Mouse (Mus musculus): Measurements from ENCODE around the gene Matn1. TPM values are rescaled to one million over a fixed set of nuclear protein-coding genes. Genes with fewer than 3 reads are reported as not detected.
A peak's percentile ranks its signal among the peaks of the same experiment; 100 is the strongest.

The Matn1 gene
- polyA plus RNA-seq, 1 experiment from 2014 or later = not detected

DNA sequence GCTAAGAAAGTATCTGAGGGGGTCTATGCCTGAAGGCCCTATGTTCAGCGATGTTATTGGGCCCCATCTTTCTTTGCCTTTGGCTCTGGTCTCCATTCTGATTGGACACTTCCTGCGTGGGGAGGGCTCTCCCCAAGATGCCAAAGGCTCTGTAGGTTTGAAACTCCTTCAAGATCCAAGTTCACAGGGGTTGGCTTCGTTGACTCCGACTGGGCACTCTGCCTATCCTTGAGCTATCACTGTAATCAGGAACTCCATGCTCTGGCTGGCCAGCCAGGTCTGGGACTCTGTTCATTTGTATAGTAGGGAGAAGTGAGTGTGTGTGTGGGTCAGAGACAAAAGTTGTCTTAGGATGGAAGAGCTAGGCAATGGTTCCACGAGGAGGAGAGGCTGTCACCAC, 14.6 kb downstream of the Matn1 start:
- WGBS = 76% methylated on average over 5 of the region's 5 CpGs
- no peaks in the 10 kb centered on the region for H3K9me3 ChIP-seq (ENCODE audit: control insufficient read depth, low read length)
- ATAC-seq (ENCODE audit: low FRiP score) = no peak

GRCm38 (mm10) chr4:130959678-130960077, 15.5 kb downstream of the Matn1 start:
- Histone ChIP-seq H3K4me1 (ENCODE audit: control insufficient read depth, insufficient read depth, low read length) (no peaks in the 10 kb centered on the region), H3K36me3 (ENCODE audit: control insufficient read depth, insufficient read depth, low read length) (no peaks in the 10 kb centered on the region), H3K9me3 (ENCODE audit: control insufficient read depth, low read length) (no peaks in the 10 kb centered on the region), H3K27ac (ENCODE audit: low read depth, low read length) (no peak overlapping the region), H3K4me2 (no peak overlapping the region), H3K4me3 (ENCODE audit: low read depth, low read length) (no peak overlapping the region), H3K27me3 (ENCODE audit: control insufficient read depth, insufficient read depth, low read length) (no peaks in the 10 kb centered on the region), H3K9ac (ENCODE audit: low read length) (no peak overlapping the region)
- 61% methylated on average over 6 of the region's 6 CpGs for WGBS
- DNase-seq (ENCODE audit: low spot score, missing footprints) (no peak), ATAC-seq (ENCODE audit: low FRiP score) (no peak)

More for the DNA sequence above, 14.6 kb downstream of the Matn1 start:
- Histone ChIP-seq H3K27me3 (ENCODE audit: control insufficient read depth, insufficient read depth, low read length) (no peaks in the 10 kb centered on the region), H3K4me3 (ENCODE audit: low read depth, low read length) (no peak overlapping the region), H3K4me2 (no peak overlapping the region), H3K4me1 (ENCODE audit: control insufficient read depth, insufficient read depth, low read length) (no peaks in the 10 kb centered on the region), H3K9ac (ENCODE audit: low read length) (no peak overlapping the region), H3K27ac (ENCODE audit: low read depth, low read length) (no peak overlapping the region), H3K36me3 (ENCODE audit: control insufficient read depth, insufficient read depth, low read length) (no peaks in the 10 kb centered on the region)
- DNase-seq (ENCODE audit: low spot score, missing footprints) = no peak

GRCm38 (mm10) chr4:130960118-130960734, 16.0 kb downstream of the Matn1 start:
- Histone ChIP-seq H3K36me3 (ENCODE audit: control insufficient read depth, insufficient read depth, low read length) (no peaks in the 10 kb centered on the region), H3K9me3 (ENCODE audit: control insufficient read depth, low read length) (no peaks in the 10 kb centered on the region), H3K9ac (ENCODE audit: low read length) (no peak overlapping the region), H3K4me1 (ENCODE audit: control insufficient read depth, insufficient read depth, low read length) (no peaks in the 10 kb centered on the region), H3K27me3 (ENCODE audit: control insufficient read depth, insufficient read depth, low read length) (no peaks in the 10 kb centered on the region), H3K4me2 (no peak overlapping the region), H3K4me3 (ENCODE audit: low read depth, low read length) (no peak overlapping the region), H3K27ac (ENCODE audit: low read depth, low read length) (no peak overlapping the region)
- 29% methylated on average over 9 of the region's 9 CpGs for WGBS
- peak; percentile 100 for DNase-seq (ENCODE audit: low spot score, missing footprints)
- ATAC-seq (ENCODE audit: low FRiP score) = peak; percentile 65

DNA sequence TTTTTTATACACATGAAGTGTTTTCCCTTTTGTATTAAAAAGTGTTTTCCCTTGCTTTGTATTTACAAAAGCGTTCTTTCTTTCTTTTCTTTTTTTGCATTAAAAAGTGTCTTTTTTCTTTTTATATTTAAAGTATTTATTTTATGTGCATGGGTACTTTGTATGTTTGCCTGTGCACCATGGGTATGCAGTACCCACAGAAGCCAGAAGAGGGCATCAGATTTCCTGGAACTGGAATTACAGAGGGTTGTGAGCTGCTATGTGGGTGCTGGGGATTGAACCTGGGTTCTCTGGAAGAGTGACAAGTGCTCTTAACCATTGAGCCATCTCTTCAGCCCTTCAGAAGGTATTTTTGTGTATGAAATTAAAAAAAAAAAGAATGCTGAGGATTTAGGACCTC, 27.1 kb downstream of the Matn1 start:
- H3K27ac ChIP-seq (ENCODE audit: low read depth, low read length) = no peak overlapping the region
- DNase-seq (ENCODE audit: low spot score, missing footprints) (no peak), ATAC-seq (ENCODE audit: low FRiP score) (no peak)
- H3K9me3 ChIP-seq (ENCODE audit: control insufficient read depth, low read length) = no peaks in the 10 kb centered on the region; the same call in 1 of the 2 replicates
- H3K36me3 ChIP-seq (ENCODE audit: control insufficient read depth, insufficient read depth, low read length) = no peaks in the 10 kb centered on the region
- no peaks in the 10 kb centered on the region; the same call in 1 of the 2 replicates for H3K4me1 ChIP-seq (ENCODE audit: control insufficient read depth, insufficient read depth, low read length)
- H3K9ac ChIP-seq (ENCODE audit: low read length) = no peak overlapping the region
- no peak overlapping the region for H3K4me3 ChIP-seq (ENCODE audit: low read depth, low read length)
- 98% methylated on average over 1 of the region's 1 CpGs for WGBS
- no peak overlapping the region for H3K4me2 ChIP-seq
- H3K27me3 ChIP-seq (ENCODE audit: control insufficient read depth, insufficient read depth, low read length) = no peaks in the 10 kb centered on the region

GRCm38 (mm10) chr4:130972421-130972829, 28.2 kb downstream of the Matn1 start:
- H3K9me3 ChIP-seq (ENCODE audit: control insufficient read depth, low read length) = no peaks in the 10 kb centered on the region; the same call in 1 of the 2 replicates
- H3K36me3 ChIP-seq (ENCODE audit: control insufficient read depth, insufficient read depth, low read length) = no peaks in the 10 kb centered on the region
- H3K4me3 ChIP-seq (ENCODE audit: low read depth, low read length) = no peak overlapping the region
- H3K4me2 ChIP-seq = no peak overlapping the region
- H3K4me1 ChIP-seq (ENCODE audit: control insufficient read depth, insufficient read depth, low read length) = no peaks in the 10 kb centered on the region; the same call in 1 of the 2 replicates
- ATAC-seq (ENCODE audit: low FRiP score) (no peak), DNase-seq (ENCODE audit: low spot score, missing footprints) (no peak)
- WGBS = 90% methylated on average over 5 of the region's 5 CpGs
- no peaks in the 10 kb centered on the region for H3K27me3 ChIP-seq (ENCODE audit: control insufficient read depth, insufficient read depth, low read length)
- H3K9ac ChIP-seq (ENCODE audit: low read length) = no peak overlapping the region
- H3K27ac ChIP-seq (ENCODE audit: low read depth, low read length) = no peak overlapping the region

GRCm38 (mm10) chr4:130973332-130974263, 29.4 kb downstream of the Matn1 start:
- Histone ChIP-seq H3K4me2 (no peak overlapping the region), H3K9me3 (ENCODE audit: control insufficient read depth, low read length) (no peaks in the 10 kb centered on the region; the same call in 1 of the 2 replicates), H3K9ac (ENCODE audit: low read length) (no peak overlapping the region), H3K36me3 (ENCODE audit: control insufficient read depth, insufficient read depth, low read length) (no peaks in the 10 kb centered on the region), H3K27me3 (ENCODE audit: control insufficient read depth, insufficient read depth, low read length) (no peaks in the 10 kb centered on the region), H3K27ac (ENCODE audit: low read depth, low read length) (no peak overlapping the region), H3K4me3 (ENCODE audit: low read depth, low read length) (no peak overlapping the region), H3K4me1 (ENCODE audit: control insufficient read depth, insufficient read depth, low read length) (no peaks in the 10 kb centered on the region; the same call in 1 of the 2 replicates)
- WGBS = 59% methylated on average over 19 of the region's 19 CpGs
- ATAC-seq (ENCODE audit: low FRiP score) = no peak
- DNase-seq (ENCODE audit: low spot score, missing footprints) = no peak

DNA sequence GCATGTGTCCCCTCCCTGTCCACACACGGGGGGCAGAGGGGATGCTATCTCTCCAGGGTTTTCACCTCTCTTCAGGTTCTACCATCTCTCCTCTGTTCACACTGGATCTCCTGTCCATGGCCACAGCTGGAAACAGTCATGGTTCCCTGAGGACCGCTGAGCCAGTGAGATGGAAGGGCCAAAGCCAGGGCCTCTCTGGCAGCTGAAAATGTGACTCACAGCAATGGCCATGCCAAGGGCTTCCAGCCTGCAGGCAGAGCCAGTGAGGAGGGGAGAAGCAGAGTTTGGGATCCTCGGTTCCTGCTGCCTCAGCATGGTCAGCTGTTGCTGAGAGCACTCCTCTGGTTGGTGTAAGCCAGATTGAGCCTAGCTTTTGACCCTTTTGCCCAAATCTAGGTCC, 34.8 kb downstream of the Matn1 start:
- Histone ChIP-seq H3K4me2 (no peak overlapping the region), H3K36me3 (ENCODE audit: control insufficient read depth, insufficient read depth, low read length) (no peaks in the 10 kb centered on the region), H3K9ac (ENCODE audit: low read length) (no peak overlapping the region), H3K27me3 (ENCODE audit: control insufficient read depth, insufficient read depth, low read length) (no peaks in the 10 kb centered on the region), H3K4me3 (ENCODE audit: low read depth, low read length) (no peak overlapping the region), H3K27ac (ENCODE audit: low read depth, low read length) (no peak overlapping the region), H3K9me3 (ENCODE audit: control insufficient read depth, low read length) (no peaks in the 10 kb centered on the region), H3K4me1 (ENCODE audit: control insufficient read depth, insufficient read depth, low read length) (no peaks in the 10 kb centered on the region; the same call in 1 of the 2 replicates)
- DNase-seq (ENCODE audit: low spot score, missing footprints) = peak; percentile 6
- 67% methylated on average over 3 of the region's 3 CpGs for WGBS
- no peak for ATAC-seq (ENCODE audit: low FRiP score)

DNA sequence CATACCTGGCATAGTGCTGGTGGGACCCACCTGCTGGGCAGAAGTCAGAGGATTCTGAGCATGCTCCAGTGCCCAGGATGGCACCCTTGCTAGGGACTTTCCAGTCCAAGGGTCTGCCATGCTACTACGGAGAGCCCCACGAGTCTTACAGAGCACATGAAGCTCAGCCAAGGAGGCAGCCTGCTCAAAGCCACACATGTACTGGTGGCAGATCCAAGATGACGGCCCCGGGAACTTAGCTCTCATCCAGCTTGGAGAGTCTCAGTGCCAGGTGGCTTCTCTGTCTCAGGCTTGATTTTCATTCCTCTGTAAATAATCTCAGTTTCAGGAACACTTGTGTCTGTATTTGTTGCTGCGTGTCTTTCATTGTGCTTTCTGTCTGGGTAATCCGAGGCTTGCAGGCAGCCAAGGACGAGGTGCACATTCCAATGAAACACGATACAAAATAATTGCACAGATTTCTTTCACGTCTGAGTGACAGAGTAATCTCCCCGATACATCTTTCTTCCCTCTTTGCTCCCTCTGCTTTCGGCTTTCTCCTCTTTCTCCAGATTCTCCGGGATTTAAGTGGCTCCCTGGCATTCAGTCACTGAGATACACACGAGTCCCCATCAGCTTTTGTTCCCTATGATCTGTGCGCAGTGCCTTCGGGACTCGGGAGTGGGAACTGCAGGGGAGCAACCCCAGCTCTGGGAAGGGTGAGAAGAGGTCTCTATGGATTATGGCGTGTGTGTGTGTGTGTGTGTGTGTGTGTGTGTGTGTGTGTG, 40.4 kb downstream of the Matn1 start:
- H3K27ac ChIP-seq (ENCODE audit: low read depth, low read length) = no peak overlapping the region
- WGBS = 51% methylated on average over 17 of the region's 17 CpGs

More for the DNA sequence above, 40.4 kb downstream of the Matn1 start:
- H3K4me1 ChIP-seq (ENCODE audit: control insufficient read depth, insufficient read depth, low read length) = no peaks in the 10 kb centered on the region
- ATAC-seq (ENCODE audit: low FRiP score) (no peak), DNase-seq (ENCODE audit: low spot score, missing footprints) (peak; percentile 84)
- no peak overlapping the region for H3K9ac ChIP-seq (ENCODE audit: low read length)
- no peaks in the 10 kb centered on the region for H3K27me3 ChIP-seq (ENCODE audit: control insufficient read depth, insufficient read depth, low read length)
- H3K36me3 ChIP-seq (ENCODE audit: control insufficient read depth, insufficient read depth, low read length) = no peaks in the 10 kb centered on the region
- H3K4me3 ChIP-seq (ENCODE audit: low read depth, low read length) = no peak overlapping the region
- H3K9me3 ChIP-seq (ENCODE audit: control insufficient read depth, low read length) = no peaks in the 10 kb centered on the region
- no peak overlapping the region for H3K4me2 ChIP-seq
